Mouse (Mus musculus) adrenal gland, adult 8-10 months (tissue): ENCODE data around the gene Scn4a. TPM values are rescaled to one million over a fixed set of nuclear protein-coding genes. Genes with fewer than 3 reads are reported as not detected.
"Not testable (repeated sequence)": the region's sequence is repeated elsewhere in the genome, so short reads cannot be mapped to it uniquely, and the experiment has no call there.

ENCODE experiments used
- DNase-seq: peaks from one replicate; pipeline ENCODE4 v3.0.0; 2022
- total RNA-seq, 4 experiments: library from RNA; stranded (reverse); gene quantifications; 2 replicates each; pipeline ENCODE4 v1.2.4; 2022

Scn4a gene
- total RNA-seq, 4 experiments from 2014 or later: 0.06 to 0.43 (median 0.07) TPM; not detected in 1

DNA sequence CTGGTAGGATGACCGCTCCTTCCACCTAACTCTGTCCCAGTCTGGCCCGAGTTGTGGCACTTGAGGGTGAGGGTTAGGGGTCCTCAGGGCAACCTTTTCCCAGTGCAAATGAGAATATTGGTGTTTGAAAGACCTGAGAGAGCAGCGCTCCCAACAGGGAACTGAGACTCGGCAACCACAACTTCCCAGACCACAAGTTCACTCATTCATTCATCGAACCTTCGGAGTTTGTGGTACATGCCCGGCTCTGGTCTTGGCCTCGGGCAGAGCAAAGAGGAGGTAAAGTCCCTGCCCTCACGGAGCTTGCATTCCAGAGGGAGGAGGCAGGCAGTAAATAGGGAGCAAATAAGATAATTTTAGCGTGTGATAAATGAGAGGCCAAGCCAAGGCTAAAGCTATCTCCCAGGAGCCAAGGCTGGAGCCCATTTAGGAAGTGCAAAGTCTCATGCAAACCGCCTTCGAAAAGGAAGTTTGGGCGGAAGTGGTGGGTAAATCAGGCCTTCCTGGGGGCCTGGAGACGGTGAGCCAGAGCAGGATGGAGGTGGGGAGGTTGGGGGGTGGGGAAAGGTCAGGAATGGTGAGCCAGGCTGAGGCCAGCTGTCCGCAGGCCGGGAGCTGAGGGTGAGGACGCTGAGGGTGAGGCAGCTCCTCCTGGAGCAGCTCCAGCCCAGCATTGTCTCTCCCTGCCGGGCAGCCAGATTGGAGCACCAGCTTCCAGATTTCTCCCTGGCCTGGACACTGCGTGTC lies 2.5 kb upstream of the Scn4a start:
- peak; percentile 26 for DNase-seq

DNA sequence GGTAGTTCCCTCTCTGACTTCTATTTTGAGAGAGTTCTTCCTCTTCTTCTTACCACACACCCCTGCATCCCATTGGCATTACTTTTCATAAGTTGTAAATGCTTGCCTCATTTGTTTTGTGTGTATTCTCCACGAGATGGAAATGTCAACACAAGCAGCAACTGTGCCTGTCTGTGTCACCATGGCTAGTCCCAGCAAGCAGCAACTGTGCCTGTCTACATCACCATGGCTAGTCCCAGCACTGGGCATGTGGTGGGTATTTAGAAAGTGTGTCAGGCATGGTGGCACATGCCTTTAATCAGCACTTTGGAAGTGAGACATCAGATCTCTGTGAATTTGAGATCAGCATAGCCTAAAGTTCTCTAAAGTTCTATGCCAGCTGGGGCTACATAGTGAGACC lies 1.1 kb upstream of the Scn4a start:
- DNase-seq: no peak

DNA sequence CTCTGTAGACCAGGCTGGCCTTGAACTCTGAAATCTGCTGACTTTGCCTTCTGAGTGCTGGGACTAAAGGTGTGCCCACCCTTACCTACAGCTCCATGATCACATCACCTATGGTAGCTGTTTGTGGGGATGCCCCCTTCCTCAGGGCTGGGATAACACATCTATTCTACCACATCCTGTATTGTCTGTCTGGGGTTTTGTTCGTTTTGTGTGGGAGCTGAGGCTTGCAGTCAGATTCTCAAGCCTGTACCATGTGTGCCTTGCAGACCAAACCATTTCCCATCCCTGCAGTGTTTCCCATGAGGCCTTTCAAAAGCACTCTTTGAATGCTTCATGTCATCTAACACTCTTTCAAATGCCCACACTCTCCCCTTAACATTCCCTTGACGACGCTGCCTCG lies 1.1 kb downstream of the Scn4a start:
- DNase-seq: no peak

DNA sequence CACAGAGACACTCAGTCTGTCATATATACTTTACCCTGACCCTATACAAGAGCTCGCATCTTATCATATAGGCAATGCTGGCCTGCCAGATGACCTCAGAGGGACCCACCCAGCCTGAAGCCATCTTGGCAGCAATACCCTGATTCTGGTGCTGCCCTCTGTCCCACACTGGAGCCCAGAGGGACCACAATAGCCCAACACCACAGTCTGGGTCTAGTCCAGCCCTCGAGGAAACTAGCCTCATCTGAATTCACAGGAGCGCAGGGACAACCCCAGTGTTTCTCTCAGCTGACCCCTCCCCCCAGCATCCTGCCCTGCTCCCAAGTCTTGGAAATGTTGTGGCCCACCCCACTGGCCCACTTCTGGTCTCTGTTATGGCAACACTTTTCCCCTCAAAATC lies 1.8 kb downstream of the Scn4a start:
- no peak for DNase-seq

DNA sequence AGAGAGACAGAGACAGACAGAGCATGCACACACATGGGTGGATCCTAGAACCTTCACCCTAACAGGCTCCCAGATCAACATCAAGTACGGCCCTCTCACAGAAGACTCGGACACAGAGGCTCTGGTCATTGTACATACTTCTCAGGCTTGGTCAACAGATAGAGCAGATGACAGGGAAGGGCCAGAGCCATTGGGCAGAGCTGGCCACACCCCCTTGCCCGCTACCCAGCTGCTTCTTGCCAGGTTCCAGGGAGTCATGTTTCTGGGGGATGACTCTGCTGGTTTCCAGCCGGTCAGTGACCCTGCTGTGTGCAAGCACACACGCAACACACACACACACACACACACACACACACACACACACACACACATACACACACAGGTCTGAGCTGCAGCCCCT lies 2.2 kb downstream of the Scn4a start:
- DNase-seq: no peak

DNA sequence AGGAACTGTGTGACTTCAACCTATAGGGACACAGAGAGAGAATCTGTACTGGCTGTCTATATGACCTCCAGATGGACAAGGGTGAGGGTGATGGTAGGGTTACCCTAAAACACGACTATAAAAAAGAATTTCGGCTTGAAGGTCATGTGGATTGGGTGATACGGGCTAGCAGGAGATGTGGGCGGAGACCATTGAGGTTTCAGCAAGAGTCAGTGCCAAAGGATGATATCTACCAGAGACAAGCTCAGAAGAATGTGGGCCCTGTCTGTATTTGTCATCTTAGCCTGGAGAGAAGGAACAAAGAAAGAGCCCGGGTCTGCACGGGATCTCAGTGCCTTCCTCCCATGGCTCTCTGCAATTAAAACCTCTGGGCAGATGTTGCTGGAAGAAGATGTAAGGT lies 3.3 kb downstream of the Scn4a start:
- no peak for DNase-seq

DNA sequence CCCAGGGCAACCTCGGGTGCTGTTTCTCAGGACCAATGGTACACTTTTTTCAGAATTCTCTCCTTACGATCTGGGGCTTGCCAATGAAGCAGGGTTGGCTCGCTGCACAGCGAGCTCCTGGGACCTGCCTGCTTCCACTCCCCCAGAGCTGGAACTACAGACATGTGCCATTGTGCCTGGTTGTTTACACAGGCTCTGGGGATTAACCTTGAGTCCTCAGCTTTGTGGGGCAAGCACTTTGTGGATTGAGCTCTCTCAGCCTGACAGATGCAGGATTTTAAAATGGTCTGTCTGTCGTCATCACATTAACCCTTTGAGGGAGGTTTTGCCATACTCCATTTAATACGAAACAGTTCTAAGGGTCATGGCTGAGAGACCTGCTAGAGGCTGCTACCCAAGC lies 8.2 kb downstream of the Scn4a start:
- no peak for DNase-seq

DNA sequence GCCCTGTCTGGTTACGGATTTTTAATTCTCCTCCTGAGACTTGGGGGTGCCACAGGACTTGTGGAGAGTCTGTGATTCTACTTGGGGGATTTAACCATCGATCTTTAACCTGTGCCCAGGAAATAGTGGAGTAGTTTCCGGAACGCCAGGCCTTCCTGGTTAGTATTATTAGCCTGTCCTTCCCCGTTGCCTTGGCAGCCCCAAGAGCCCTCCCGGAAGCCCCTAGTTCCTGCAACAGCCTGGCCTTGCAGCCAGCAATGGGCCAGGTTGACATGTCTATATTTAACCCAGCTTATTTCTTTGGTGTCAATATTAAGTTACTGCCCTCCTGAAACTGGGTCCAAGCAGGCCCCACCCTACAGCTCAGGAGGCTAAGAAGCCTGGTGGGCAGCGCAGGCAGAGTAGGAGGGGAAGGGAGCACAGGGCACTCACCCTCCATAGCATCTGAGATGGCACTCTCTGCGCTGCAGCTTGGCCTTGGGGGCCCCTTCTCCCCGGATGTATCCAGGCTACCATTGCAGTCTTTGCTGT lies 12.0 kb downstream of the Scn4a start:
- DNase-seq: peak; percentile 17

DNA sequence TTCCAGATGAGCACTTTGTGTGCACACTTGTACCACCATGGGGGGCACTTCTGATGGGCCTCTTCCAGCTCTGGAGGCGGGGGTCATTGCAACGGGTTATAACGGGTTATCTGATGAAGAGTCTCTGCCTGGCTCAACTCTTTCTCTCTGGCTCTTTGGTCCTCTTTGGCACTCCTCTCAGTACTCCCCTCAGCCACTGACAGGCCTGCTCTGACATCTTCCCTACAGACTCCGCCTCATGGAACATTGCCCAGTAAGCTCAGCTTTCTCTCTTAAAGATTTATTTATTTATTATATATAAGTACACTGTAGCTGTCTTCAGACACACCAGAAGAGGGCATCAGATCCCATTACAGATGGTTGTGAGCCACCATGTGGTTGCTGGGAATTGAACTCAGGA lies 13.8 kb downstream of the Scn4a start:
- not testable (repeated sequence) for DNase-seq

DNA sequence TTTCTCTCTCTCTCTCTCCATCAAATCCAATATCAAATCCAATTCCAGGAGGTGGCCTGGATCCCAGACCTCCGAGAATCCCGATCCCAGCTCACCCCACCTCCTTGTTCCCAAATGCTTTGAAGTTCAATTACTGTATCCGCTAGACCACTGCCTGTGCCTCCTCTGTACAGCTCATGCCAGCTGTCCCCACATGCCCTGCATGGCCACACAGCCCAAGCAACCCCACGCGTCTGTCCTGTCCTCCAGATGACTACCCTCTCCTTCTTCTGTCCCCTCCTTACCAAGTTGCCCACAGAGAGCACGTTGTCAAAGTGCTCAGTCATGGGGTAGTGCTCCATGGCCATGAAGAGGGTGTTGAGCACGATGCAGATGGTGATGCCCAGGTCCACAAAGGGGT lies 14.2 kb downstream of the Scn4a start:
- no peak for DNase-seq

DNA sequence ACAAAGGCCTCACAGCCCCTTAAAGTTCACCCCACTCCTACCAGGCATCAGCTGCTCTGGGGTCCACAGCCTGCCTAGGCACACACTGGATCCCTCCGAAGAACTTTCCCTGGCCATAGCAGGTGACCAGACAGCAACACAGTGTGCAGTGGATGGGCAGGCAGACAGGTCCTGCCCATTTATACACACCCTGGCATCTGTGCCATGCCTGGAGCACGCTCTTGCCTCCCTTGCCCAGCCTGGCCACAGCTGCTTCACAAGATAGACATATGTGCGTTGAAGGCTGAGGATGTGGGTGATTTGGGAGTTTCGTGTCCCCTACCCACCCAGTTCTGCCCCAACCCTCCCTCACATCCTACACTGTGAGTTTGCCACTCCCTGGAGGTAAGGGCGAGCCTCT lies 15.1 kb downstream of the Scn4a start:
- no peak for DNase-seq

DNA sequence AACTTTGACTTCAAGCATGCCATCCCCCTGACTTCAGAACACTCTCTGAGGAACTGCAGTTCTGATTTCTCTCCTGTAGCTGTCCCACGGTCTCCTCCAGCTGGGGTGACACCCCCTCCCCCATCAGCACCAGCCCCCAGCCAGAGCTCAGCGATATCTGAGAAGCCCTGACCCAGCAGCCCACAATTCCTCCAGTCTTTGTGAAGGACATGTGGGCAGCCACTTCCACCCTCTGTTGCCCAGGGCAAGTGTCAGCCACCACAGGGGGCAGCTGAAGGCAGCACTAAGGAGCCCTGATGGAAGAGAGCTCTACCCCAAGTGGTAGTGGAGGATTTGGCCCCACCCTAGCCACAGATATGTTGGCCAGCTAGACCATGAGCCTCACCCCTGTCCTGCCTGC lies 19.0 kb downstream of the Scn4a start:
- no peak for DNase-seq

DNA sequence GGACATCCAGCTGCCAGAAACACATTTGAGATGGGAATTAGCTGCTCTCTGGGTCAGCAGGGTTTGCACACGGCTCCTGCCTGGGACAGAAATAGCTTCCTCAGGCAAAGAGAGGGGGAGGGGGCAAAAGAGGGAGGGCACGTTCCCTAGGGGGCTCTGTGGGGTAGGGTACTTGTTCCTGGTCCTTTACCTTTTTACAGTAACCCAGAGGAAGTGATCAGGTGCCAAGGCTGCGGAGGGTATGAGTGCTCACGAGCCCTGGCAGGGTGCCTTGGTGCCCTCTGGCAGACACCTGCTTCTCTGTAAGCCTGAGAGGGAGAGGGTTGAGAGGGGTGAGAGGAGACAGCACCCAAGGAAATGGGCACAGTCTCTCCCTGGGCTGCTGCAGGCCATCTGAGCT lies 20.6 kb downstream of the Scn4a start:
- no peak for DNase-seq

DNA sequence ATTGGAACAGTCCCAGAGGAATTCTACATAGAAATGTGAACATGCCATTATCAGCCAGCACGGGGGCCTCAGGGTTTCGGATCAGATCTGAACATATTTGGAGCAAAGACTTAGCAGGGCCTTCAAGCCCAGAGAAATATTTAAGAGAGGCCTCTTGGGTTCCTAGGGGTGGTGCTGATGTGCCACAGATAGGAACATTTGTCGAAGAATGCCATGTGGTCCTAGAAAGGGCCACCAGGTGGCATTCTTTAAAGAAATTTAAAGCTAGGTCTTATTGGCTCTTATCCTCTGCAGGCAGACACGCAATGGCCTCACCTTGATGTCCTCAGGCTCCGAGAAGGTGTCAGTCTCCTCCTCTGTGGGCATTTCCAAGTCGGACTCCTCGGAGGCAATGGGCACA lies 23.4 kb downstream of the Scn4a start:
- no peak for DNase-seq

DNA sequence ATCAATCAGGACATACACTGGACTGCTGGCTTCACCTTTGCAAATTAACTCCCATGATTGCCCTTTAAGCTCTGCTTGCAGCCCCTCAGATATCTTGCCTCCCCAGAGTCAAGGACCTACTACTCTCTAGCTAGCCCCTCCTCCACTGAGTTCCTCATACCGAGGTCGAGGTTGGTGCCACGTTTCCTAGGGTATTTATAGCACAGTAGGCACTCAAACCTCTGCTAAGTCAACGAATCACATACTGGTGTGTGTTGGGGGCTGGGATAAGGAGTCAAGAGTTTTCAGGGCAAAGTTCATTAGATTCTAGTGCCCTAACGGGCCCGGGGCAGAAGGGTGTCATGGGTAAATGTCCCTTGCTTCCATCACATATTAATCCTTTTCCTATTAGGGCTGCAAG lies 24.0 kb downstream of the Scn4a start:
- DNase-seq: no peak

DNA sequence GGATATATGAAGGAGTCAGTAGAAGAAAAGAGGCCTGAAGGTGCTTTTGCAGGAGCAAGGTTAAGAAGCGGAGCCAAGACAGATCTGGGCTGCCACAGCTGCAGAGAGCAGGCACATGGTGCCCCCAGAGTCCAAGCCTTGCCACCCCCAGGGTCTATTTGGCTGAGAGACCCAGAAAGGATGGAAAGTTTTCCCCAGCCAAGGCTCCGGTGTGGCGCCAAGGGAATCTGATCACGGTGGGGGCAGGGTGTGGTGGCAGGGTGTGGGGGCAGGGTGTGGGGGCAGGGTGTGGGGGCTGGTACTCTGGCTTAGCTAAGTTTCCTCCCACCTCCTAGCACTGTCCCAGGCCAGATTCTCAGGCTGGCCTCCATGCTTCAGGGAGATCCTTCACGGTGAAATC lies 24.6 kb downstream of the Scn4a start:
- no peak for DNase-seq

DNA sequence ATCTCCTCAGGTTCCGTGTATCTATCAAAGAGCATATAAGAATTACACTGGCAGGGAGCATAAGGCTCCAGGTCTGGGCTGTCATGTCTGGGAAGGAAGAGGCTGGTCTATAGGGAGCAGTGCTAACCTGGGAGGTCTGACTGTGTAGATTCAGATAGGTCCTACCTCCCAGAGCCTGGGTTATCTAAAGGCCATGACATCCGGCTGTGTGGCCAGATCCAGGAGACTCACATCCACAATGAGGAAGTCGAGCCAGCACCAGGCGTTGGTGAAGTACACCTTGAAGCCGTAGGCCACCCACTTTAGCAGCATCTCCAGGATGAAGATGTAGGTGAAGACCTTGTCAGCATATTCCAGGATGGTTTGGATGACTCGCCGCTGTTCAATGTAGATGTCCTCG lies 26.6 kb downstream of the Scn4a start:
- DNase-seq: no peak

DNA sequence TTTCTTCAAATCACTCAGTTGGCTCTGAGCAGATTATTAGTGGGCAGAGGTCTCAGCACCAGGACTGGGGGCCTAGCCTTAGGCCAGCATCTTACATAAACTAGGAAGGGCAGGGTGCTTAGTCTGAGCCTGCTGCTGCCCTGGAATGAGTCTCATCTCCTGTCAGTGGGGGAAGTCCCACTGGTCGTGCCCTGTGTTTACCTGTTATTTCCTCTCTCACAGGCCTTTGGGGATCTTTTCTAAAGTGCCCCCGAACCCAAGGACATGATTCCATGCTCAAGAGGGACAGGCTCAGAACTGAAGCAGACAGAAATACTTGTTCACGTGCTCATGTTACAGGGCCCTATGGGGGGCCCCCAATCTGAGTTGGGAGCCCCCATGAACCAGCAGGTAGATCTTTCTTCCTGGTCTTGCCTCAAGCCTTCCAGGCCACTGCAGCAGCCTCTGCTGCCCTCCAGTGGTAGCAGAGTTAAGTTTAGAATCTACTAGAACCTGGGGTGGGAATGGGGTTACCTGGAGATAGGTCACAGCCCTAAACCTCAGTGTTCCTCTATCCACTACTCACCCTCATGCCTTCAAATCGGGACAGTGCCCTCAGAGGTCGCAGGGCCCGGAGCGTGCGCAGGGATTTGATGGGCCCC lies 27.4 kb downstream of the Scn4a start:
- peak; percentile 23 for DNase-seq

DNA sequence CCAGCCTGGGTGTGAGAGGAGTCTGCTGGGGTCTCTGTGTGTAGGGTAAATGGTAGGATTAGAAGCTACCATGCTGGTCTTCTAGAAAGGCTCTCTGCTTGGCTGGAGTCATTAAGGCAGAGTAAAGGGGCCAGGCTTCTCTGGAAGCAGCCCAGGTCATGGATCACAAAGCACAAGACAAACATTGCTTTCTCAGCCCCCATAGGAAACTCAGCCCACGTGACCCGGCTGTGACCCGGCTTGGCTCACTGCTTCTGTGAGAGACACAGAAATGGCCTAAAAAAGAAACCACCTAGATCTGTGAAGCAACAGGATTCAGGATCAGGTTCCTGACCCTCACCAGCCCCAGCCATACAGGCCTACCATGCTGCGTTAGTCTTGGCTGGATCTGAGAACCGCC lies 28.2 kb downstream of the Scn4a start:
- no peak for DNase-seq

DNA sequence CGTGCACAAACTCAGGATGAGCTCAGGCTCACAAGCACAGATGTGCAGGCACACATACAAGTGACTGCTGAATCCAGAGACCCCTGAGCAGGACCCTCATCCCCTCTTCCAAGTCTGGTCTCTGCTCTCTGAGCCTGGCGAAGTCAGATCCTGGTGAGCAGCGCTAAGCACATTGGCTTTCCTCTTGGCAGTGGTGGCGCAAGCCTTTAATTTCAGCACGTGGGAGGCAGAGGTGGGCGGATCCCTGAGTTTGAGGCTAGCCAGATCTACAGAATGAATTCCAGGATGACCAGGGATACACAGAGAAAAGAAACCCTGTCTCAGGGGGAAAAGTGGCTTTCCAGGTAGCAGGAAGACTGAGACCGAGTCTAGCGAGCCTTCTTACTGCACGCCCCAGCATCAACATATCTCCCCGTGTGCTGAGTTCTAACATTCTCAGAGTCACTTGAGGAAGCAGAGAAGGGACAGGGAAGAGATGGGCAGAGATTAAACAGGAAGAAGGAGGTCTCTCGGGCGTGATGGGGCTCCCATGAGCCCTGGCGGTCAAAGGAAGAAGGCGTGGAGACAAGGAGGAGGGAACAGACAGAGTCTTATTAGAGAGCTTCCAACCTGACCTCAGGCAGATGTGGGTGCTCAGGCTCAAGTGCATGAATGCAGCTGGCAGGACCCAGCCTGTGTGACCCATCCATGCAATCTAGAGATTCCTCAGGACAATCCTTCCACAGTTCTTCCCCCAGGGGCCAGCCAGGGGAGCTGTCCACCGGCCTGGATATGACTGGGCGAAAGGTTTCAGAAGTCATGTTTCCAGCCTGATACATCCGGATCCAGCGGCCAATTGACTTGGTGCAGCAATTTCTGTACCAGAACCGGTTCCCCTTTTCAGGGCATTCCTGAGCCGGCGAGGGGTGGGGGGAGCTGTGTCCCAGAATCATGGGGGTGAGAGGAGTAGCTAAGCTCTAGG lies 34.4 kb downstream of the Scn4a start:
- DNase-seq: no peak

DNA sequence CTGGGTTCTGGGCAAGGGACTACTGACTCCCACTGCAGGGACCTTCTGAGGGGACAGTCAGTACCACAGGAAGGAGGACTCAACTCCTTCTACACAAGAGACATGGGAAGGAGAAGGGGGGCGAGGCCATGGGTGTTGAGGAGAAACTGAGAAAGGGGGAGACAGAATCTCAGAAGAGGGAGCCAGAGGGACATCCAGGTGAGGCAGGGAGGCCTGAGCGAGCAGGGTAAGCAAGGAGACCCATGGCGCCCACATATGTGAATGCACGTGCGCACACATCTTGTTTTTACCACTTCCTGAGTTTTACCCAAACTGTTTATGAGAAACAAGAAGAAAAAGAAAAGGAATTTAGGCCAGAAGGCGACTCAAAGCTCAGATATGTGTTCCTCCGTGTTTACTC lies 35.3 kb downstream of the Scn4a start:
- no peak for DNase-seq

DNA sequence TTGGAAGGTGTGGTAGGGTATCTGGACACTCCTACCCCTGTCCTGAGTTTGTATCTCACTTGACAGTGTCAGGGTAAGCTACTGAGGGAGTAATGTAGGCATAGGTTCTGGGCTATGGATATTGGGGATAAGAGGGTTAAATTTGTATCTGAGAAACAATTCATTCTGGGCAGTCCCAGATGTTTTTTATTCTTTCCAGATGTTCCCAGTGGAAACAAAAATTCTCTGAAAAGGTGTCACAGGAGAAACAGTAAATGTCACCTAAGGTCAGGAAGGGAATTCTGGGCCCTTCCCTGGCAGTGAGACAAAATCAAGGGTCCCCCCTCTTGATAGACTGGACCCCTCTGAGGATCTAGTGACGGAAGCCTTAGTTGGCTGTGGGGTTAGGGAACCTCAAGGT lies 36.7 kb downstream of the Scn4a start:
- DNase-seq: no peak

DNA sequence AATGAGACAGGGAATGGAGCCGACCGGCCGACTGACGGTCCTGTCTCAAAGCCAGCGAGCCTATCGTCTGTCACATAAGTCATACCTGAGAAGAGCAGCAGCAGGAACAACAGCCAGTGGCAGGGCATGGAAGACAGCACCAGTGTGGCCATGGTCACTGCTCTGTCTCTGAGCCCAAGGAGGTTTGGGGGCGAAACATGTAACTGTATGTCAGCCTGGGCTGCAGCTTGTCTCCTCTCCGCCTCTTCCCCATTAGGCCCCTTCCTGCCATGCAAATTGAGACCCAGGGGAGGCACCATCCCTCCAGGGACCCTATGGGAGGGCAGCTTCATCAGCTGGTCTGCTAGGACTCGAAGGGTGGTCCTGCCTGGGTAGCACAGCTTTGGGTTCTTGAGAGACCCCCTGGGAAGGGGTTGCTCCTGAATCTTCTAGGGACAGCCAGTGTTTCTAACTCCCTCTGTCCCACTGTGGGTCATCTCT lies 38.7 kb downstream of the Scn4a start, which contains the start of gene Cd79b:
Gene Cd79b, minus strand, starts transcription at position 430 of the 480 bp plus-strand sequence.
- DNase-seq: no peak
